Mouse (Mus musculus) ES-E14 (cell line): ENCODE measurements at regions not wholly inside any gene's neighbourhood (a gene's known extent, or its start where the extent isn't known, plus 50 kb on each side); places are given as distances from the start of the nearest gene placed in this dataset.

Experiments used
- DNase-seq: peaks from one replicate; pipeline ENCODE4 v3.0.0-alpha.2; 2013; ENCODE audit warnings: low read depth, low spot score
- H3K27ac ChIP-seq: 2 replicates; pipeline ENCODE4 v1.5.1; 2012; ENCODE audit warnings: low read depth, mild to moderate bottlenecking, low read length, moderate library complexity, mixed read lengths; ENCODE audit not compliant: poor library complexity, insufficient read depth, severe bottlenecking
- H3K36me3 ChIP-seq: 2 replicates; pipeline ENCODE4 v1.6.1; 2012; ENCODE audit warnings: mild to moderate bottlenecking, low read length, moderate library complexity, mixed read lengths; ENCODE audit not compliant: control insufficient read depth, poor library complexity, insufficient read depth, severe bottlenecking
- H3K4me1 ChIP-seq, 2 experiments: fragments of 150-350 bp in 1 of 2; sonication (generic) in 1 of 2; 2 replicates each; pipeline ENCODE4 v1.6.1; 2012; ENCODE audit warnings: low read length in 2 of 2, mild to moderate bottlenecking in 1 of 2, mixed read lengths in 1 of 2; ENCODE audit not compliant: control insufficient read depth in 2 of 2, insufficient read depth in 2 of 2, poor library complexity in 1 of 2
- H3K4me3 ChIP-seq, 2 experiments: fragments of 150-350 bp in 1 of 2; sonication (generic) in 1 of 2; 2 replicates each; pipeline ENCODE4 v1.5.1; 2012; ENCODE audit warnings: low read length in 2 of 2, low read depth in 1 of 2, mild to moderate bottlenecking in 1 of 2, mixed read lengths in 1 of 2; ENCODE audit not compliant: insufficient read depth in 1 of 2, poor library complexity in 1 of 2, severe bottlenecking in 1 of 2
- H3K9ac ChIP-seq: 2 replicates; pipeline ENCODE4 v1.6.1; 2012; ENCODE audit warnings: low read depth, mild to moderate bottlenecking, low read length, mixed read lengths; ENCODE audit not compliant: poor library complexity, insufficient read depth, severe bottlenecking
- H3K9me3 ChIP-seq: fragments of 150-350 bp; sonication (generic); 2 replicates; pipeline ENCODE4 v1.6.1; 2012; ENCODE audit warnings: low read depth, mild to moderate bottlenecking, low read length; ENCODE audit not compliant: control insufficient read depth, insufficient read depth
- CHD2 ChIP-seq: IDR thresholded peaks from 2 replicates; pipeline ENCODE4 v1.6.1; 2014; ENCODE audit warnings: mild to moderate bottlenecking, low read depth, low read length, inconsistent platforms
- HCFC1 ChIP-seq: IDR thresholded peaks from 2 replicates; pipeline ENCODE4 v1.6.1; 2012; ENCODE audit warnings: low read length, inconsistent platforms, borderline replicate concordance; ENCODE audit not compliant: insufficient read depth
- MAFK ChIP-seq: IDR thresholded peaks from 2 replicates; pipeline ENCODE4 v1.6.1; 2014; ENCODE audit warnings: mild to moderate bottlenecking, low read depth, low read length, inconsistent platforms; ENCODE audit not compliant: insufficient read depth
- ZC3H11A ChIP-seq: IDR thresholded peaks from 2 replicates; pipeline ENCODE4 v1.6.1; 2012; ENCODE audit warnings: low read depth, mild to moderate bottlenecking, inconsistent platforms, low read length, borderline replicate concordance
- ZNF384 ChIP-seq: IDR thresholded peaks from 2 replicates; pipeline ENCODE4 v1.6.1; 2012; ENCODE audit warnings: low read depth, low read length, inconsistent platforms
- in situ Hi-C, 2 experiments: fragments of 600-800 bp; cut with MboI; formaldehyde crosslinking; loops; one replicate each; pipeline ENCODE4 v1.15.1; 2025; ENCODE audit warnings: low sequenced_read_pairs in 2 of 2, inconsistent platforms in 1 of 2; ENCODE audit not compliant: unreplicated experiment in 2 of 2

DNA sequence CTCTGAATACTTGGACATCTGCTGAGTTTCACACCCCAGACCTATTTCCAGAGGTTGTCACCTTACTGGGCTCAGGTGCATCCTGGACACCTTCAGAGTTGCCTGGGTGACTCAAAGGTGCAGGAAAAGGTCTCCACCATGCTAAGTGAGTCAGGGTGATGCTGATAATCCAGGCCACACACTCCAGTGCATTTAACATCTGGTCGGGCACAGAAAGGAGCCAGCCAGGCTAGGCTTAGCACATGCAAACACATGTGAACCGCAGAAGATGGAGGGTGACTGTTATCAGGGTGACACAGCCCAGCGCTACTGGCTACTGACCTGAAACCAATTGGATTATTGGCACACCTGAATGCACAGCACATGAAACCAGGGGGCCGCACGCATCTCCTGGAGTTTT lies 255.9 kb downstream of the 4933412E24Rik start:
- no peak for DNase-seq
- no peak for TF ChIP-seq HCFC1
- no peak for TF ChIP-seq CHD2
- TF ChIP-seq ZC3H11A = no peak
- TF ChIP-seq MAFK = no peak
- no peak for TF ChIP-seq ZNF384
- H3K9me3 ChIP-seq = no peaks in the 10 kb centered on the region
- no peaks in the 10 kb centered on the region for H3K4me1 ChIP-seq
- in situ Hi-C loops = no loop called here
- no peak overlapping the region for H3K9ac ChIP-seq
- no peaks in the 10 kb centered on the region for H3K36me3 ChIP-seq
- H3K4me3 ChIP-seq = no peak overlapping the region
- H3K27ac ChIP-seq = no peak overlapping the region

- no peak overlapping the region for H3K9ac ChIP-seq
- TF ChIP-seq MAFK (no peak), HCFC1 (no peak), CHD2 (no peak), ZC3H11A (no peak), ZNF384 (no peak)
- H3K27ac ChIP-seq = no peak overlapping the region
- no peak overlapping the region for H3K4me3 ChIP-seq
- DNase-seq = no peak
- no peaks in the 10 kb centered on the region; a peak in 1 of 4 replicates for H3K4me1 ChIP-seq
- H3K9me3 ChIP-seq = no peaks in the 10 kb centered on the region
- in situ Hi-C loops = no loop called here
- no peaks in the 10 kb centered on the region for H3K36me3 ChIP-seq
These were observed 256.8 kb downstream of the 4933412E24Rik start for GRCm38 (mm10) chr15:59759566-59759965.

DNA sequence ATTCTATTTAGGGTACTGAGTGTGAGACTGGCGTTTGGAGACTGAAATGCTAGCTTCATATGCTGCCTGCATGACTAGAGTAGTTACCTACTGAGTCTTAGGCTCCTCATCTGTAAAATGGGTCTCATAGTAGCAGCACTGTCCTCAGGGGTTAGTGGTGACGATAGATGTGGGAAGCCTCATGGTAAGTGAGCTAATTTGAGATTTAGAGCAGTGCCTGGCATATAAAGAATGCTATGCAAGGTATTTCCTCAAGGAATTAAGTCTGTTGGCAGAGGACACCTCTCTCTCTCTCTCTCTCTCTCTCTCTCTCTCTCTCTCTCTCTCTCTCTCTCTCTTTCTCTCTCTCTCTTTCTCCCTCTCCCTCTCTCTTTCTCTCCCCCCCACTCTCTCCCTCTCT lies 257.4 kb downstream of the 4933412E24Rik start:
- H3K9me3 ChIP-seq = no peaks in the 10 kb centered on the region
- no peak overlapping the region for H3K4me3 ChIP-seq
- no peak for DNase-seq
- H3K9ac ChIP-seq = no peak overlapping the region
- no peaks in the 10 kb centered on the region; a peak in 1 of 4 replicates for H3K4me1 ChIP-seq
- H3K27ac ChIP-seq = no peak overlapping the region
- TF ChIP-seq ZNF384 (no peak), HCFC1 (no peak), MAFK (no peak), ZC3H11A (no peak), CHD2 (no peak)
- H3K36me3 ChIP-seq = no peaks in the 10 kb centered on the region
- in situ Hi-C loops = no loop called here

DNA sequence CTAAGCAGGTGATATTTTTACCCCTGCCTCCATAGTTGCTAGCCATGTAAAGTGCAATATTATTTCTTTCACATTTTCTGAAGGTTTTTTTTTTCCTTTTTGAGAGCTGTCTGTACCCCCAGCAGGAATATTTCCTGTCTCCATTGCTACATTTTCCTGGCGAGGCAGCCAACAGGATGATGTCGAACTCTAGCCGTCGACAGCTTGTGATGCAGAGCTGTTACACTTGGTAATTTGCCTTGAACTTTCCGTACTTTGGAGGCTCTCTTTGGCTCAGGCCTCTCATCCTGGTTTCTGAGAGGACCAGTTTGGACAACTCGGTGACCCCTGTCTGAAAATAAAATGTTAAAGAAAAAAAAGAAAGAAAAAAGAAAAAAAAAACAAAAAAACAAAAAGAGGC lies 260.3 kb downstream of the 4933412E24Rik start:
- Histone ChIP-seq H3K36me3 (no peaks in the 10 kb centered on the region), H3K9ac (no peak overlapping the region), H3K4me1 (no peaks in the 10 kb centered on the region; a peak in 1 of 4 replicates), H3K4me3 (no peak overlapping the region), H3K27ac (no peak overlapping the region), H3K9me3 (no peaks in the 10 kb centered on the region)
- in situ Hi-C loops = no loop called here
- TF ChIP-seq ZNF384 (no peak), MAFK (no peak), ZC3H11A (no peak), CHD2 (no peak), HCFC1 (no peak)
- no peak for DNase-seq

DNA sequence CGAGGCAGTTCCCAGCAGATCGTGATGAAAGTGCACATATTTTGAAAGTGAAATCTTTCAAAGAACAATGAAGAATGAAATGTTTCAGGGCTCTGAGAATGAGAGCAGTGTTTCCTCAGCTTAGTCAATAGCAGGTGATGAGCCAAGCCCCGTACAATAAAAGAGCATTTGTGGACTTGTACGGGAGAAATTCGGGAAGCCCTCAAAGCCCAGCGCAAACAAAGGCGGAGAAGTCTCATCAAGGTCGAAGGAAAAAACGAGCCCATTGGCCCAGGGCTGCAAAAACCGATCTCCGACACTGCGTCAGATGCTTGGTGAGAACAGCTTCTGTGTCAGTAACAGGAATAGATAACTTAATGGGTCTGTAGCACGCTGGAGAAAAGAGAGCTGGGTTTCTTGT lies 261.5 kb downstream of the 4933412E24Rik start:
- H3K9me3 ChIP-seq = no peaks in the 10 kb centered on the region
- no peaks in the 10 kb centered on the region; a peak in 1 of 4 replicates for H3K4me1 ChIP-seq
- in situ Hi-C loops = no loop called here
- no peak overlapping the region for H3K9ac ChIP-seq
- DNase-seq = peak; percentile 17
- H3K4me3 ChIP-seq = peak overlapping the region in 1 of 2 experiments; percentile 26; a peak in 1 of 4 replicates
- H3K36me3 ChIP-seq = no peaks in the 10 kb centered on the region
- no peak for TF ChIP-seq HCFC1
- no peak for TF ChIP-seq CHD2
- no peak for TF ChIP-seq MAFK
- TF ChIP-seq ZNF384 = no peak
- no peak for TF ChIP-seq ZC3H11A
- H3K27ac ChIP-seq = no peak overlapping the region
